Mouse (Mus musculus) heart, embryonic 15.5 days (tissue): ENCODE results near the gene Galnt10. TPM values are rescaled to one million over a fixed set of nuclear protein-coding genes. Genes with fewer than 3 reads are reported as not detected.

ENCODE experiments used
- ATAC-seq: fragments of 200-750 bp; cut with Nextera tagmentation; replicated peaks from 2 replicates; pipeline ENCODE4 v1.8.0; 2017; ENCODE audit warnings: low read depth, moderate TSS enrichment; ENCODE audit not compliant: insufficient number of reproducible peaks, insufficient read depth, low FRiP score
- H3K27ac ChIP-seq: fragments of 300-500 bp; sonication (generic); 2 replicates; pipeline ENCODE4 v1.5.1; 2015; ENCODE audit warnings: mild to moderate bottlenecking, inconsistent platforms
- H3K27me3 ChIP-seq: fragments of 300-500 bp; sonication (generic); 2 replicates; pipeline ENCODE4 v1.6.1; 2015; ENCODE audit warnings: inconsistent platforms
- H3K36me3 ChIP-seq: fragments of 300-500 bp; sonication (generic); 2 replicates; pipeline ENCODE4 v1.6.1; 2015; ENCODE audit warnings: mild to moderate bottlenecking, inconsistent platforms
- H3K4me1 ChIP-seq: fragments of 300-500 bp; sonication (generic); replicated peaks from 2 replicates; pipeline ENCODE4 v1.6.1; 2015; ENCODE audit warnings: inconsistent platforms
- H3K4me2 ChIP-seq: fragments of 300-500 bp; sonication (generic); 2 replicates; pipeline ENCODE4 v1.6.1; 2015; ENCODE audit warnings: inconsistent platforms, mild to moderate bottlenecking, moderate library complexity
- H3K4me3 ChIP-seq: fragments of 300-500 bp; sonication (generic); 2 replicates; pipeline ENCODE4 v1.5.1; 2015; ENCODE audit warnings: mild to moderate bottlenecking, inconsistent platforms
- H3K9ac ChIP-seq: fragments of 300-500 bp; sonication (generic); 2 replicates; pipeline ENCODE4 v1.6.1; 2015; ENCODE audit warnings: mild to moderate bottlenecking, inconsistent platforms
- H3K9me3 ChIP-seq: fragments of 300-500 bp; sonication (generic); replicated peaks from 2 replicates; pipeline ENCODE4 v1.6.1; 2016; ENCODE audit warnings: inconsistent platforms
- WGBS: fragments of 180-500 bp; shearing (Covaris S2); methylation state at CpG from one replicate; pipeline ENCODE4 v1.1.7; 2015; ENCODE audit warnings: mixed read lengths; 5-methylcytosine and 5-hydroxymethylcytosine counted together
- polyA plus RNA-seq: library from polyadenylated mRNA; unstranded; fragments of >200 nt; fragmentation: Nextera tagmentation; extraction: Ambion mirVana; gene quantifications from 2 replicates; pipeline ENCODE4 v1.2.1, GENCODE M21; 2015

Galnt10 gene
- polyA plus RNA-seq, 1 experiment from 2014 or later, result 8.9 TPM

DNA sequence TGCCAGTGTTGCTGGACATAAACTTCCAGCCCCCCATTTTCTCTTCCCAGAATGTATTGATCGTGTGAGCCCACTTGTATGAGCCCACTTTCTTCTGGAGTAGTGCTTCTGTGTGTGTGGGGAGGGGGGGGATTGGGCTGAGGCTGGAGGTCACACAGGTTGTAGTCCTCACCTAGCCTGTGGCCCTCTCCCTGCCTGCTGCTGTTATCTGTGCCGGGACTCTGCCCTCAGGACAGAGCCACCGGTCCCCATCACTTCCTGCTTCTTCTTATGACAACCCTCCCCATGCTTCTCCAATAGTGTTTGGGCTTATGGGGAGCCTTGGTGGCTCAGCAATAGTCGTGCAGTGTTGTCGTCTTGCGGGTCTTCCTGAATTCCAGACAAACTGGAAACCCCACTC, 46.7 kb downstream of the Galnt10 start:
- 66% methylated on average over 6 of the region's 6 CpGs for WGBS
- no peak for ATAC-seq
- no peak overlapping the region for H3K27ac ChIP-seq

DNA sequence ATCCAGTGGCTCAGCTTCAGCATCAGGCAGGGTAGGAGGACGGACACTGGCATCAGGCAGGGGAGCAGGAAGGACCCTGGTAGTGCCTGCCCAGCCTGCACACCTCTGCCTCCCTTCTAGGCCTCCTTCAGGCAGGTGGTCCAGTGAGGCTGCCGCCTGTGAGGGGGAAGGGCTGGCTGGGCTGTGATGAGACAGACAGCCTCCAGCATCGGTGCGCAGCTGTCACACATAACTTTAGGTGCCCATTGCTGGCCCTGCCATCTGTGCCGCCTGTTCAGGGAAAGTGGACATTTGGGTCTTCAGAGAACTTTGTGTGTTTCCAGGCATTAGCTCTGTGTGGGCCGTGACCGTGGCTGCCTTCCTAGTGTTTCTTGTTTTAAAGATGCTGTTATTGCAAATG, 47.5 kb downstream of the Galnt10 start:
- no peak overlapping the region for H3K4me2 ChIP-seq
- H3K9me3 ChIP-seq, result no peaks in the 10 kb centered on the region
- 80% methylated on average over 7 of the region's 7 CpGs for WGBS
- no peak for ATAC-seq
- no peaks in the 10 kb centered on the region for H3K27me3 ChIP-seq
- H3K4me3 ChIP-seq, result no peak overlapping the region
- no peak overlapping the region for H3K9ac ChIP-seq
- peaks cover 28% of the 10 kb centered on the region for H3K4me1 ChIP-seq
- no peak overlapping the region for H3K27ac ChIP-seq
- no peaks in the 10 kb centered on the region for H3K36me3 ChIP-seq

More for the DNA sequence above, 46.7 kb downstream of the Galnt10 start:
- no peak overlapping the region for H3K9ac ChIP-seq
- H3K4me2 ChIP-seq, result no peak overlapping the region
- no peaks in the 10 kb centered on the region for H3K27me3 ChIP-seq
- H3K4me3 ChIP-seq, result no peak overlapping the region
- no peaks in the 10 kb centered on the region for H3K36me3 ChIP-seq
- no peaks in the 10 kb centered on the region for H3K9me3 ChIP-seq
- H3K4me1 ChIP-seq, result peaks cover 27% of the 10 kb centered on the region

DNA sequence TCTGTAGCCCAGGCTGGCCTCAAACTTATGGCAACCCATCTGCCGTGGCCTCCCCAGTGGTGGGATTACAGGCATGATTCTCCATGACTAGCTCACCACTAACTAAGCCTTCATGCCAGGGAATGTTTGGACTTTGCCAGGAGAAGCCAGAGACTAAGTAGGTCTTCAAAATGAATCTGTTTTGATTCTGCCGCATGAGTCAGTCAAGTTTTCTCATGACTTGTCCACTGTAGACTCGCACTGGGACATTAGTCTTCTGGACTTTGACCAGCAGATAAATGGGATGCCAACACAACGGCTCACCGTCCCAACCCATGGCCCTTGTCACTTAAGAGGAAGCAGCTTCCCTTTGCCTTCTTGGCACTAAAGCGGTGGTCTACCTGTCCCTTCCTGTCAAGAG, 49.2 kb downstream of the Galnt10 start:
- no peaks in the 10 kb centered on the region for H3K27me3 ChIP-seq
- no peak overlapping the region for H3K9ac ChIP-seq
- H3K4me3 ChIP-seq, result no peak overlapping the region
- peaks cover 12% of the 10 kb centered on the region for H3K4me1 ChIP-seq
- no peaks in the 10 kb centered on the region for H3K9me3 ChIP-seq
- no peak overlapping the region for H3K4me2 ChIP-seq
- no peak for ATAC-seq
- WGBS, result 90% methylated on average over 6 of the region's 6 CpGs
- H3K36me3 ChIP-seq, result no peaks in the 10 kb centered on the region
- H3K27ac ChIP-seq, result no peak overlapping the region

DNA sequence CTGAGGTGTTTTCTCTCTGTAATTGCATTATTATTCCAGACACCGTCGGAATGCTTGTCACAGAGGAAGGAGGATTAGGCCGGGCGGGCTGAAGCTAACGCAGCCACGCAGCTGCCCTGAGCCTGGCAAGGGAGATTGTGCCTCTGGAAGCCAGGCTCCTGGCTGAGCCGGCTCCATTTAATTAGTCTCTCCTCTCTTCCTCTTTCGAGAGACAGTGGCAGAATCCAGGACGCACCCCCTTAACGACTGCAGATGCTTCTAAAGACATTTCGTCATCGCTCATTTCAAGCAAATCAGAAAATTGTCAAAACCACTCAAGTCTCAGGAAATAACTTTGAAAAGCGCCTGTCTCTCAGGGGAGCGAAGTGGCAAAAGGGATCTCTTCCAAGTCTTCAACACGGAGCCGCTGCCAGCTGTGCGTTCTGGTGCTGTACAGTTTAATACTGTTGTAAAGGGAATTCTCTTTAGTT, 51.0 kb downstream of the Galnt10 start:
- no peak for ATAC-seq
- Histone ChIP-seq H3K4me1 (peaks cover 16% of the 10 kb centered on the region), H3K4me3 (no peak overlapping the region), H3K36me3 (no peaks in the 10 kb centered on the region), H3K27me3 (no peaks in the 10 kb centered on the region), H3K27ac (no peak overlapping the region), H3K9me3 (no peaks in the 10 kb centered on the region), H3K4me2 (no peak overlapping the region), H3K9ac (no peak overlapping the region)
- WGBS, result 48% methylated on average over 17 of the region's 17 CpGs

DNA sequence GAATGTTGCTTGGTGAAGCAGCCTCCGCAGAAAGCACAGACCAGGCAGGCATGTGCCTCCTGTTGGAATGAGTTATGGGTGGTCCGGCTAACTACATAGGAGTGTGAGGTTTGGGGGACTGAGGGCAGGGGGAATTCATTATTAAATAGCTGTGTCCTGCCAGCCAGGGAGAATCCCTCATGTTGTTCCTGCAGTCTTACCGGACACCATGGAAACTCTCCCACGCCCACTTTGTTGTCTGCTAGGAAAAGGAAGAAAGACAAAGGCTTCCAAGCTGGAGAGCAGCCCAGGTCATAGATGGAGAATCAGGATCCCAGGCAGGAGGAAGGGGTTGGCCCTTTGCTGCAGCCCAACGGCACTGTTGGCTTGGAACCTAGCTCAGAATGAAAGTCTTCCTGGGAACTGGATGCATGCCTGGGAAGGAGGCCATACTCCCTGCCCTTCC, 51.6 kb downstream of the Galnt10 start:
- Histone ChIP-seq H3K36me3 (no peaks in the 10 kb centered on the region), H3K27me3 (no peaks in the 10 kb centered on the region), H3K9ac (no peak overlapping the region), H3K4me2 (no peak overlapping the region), H3K4me1 (peaks cover 22% of the 10 kb centered on the region), H3K9me3 (no peaks in the 10 kb centered on the region), H3K4me3 (no peak overlapping the region), H3K27ac (peak overlapping the region; percentile 51)
- WGBS, result 51% methylated on average over 5 of the region's 5 CpGs
- peak; percentile 27; the same call in 1 of the 2 replicates for ATAC-seq

GRCm38 (mm10) chr11:57700114-57700513, 54.9 kb downstream of the Galnt10 start:
- no peak overlapping the region for H3K4me3 ChIP-seq
- H3K4me1 ChIP-seq, result peaks cover 24% of the 10 kb centered on the region
- H3K27ac ChIP-seq, result no peak overlapping the region
- 90% methylated on average over 7 of the region's 7 CpGs for WGBS
- H3K4me2 ChIP-seq, result no peak overlapping the region
- H3K27me3 ChIP-seq, result no peaks in the 10 kb centered on the region
- no peak for ATAC-seq
- no peak overlapping the region for H3K9ac ChIP-seq
- H3K36me3 ChIP-seq, result no peaks in the 10 kb centered on the region
- no peaks in the 10 kb centered on the region for H3K9me3 ChIP-seq

GRCm38 (mm10) chr11:57701193-57701925, 56.1 kb downstream of the Galnt10 start:
- no peak overlapping the region for H3K27ac ChIP-seq

DNA sequence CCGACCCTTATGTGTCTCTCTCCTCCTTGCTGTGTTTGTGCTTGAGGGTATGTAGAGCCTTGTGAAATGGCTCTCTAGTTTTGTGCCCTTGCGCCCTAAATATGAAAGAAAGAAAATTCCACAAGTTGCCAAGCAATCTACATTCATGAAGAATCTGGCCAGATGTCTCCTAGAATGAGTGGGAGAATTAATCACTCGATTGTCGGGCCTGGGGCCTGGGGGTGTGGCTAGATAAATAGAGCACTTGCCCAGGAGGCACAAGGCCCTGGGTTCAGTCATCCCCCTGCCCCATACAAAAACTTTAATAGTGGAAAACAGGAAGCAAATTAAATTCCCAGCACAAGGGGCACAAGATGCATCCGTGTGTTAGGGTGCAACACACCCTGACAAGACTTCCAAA, 56.7 kb downstream of the Galnt10 start:
- H3K4me3 ChIP-seq, result no peak overlapping the region
- no peak overlapping the region for H3K27ac ChIP-seq
- no peaks in the 10 kb centered on the region for H3K9me3 ChIP-seq
- no peak overlapping the region for H3K9ac ChIP-seq
- no peak overlapping the region for H3K4me2 ChIP-seq
- 57% methylated on average over 5 of the region's 5 CpGs for WGBS
- no peak for ATAC-seq
- no peaks in the 10 kb centered on the region for H3K36me3 ChIP-seq
- no peaks in the 10 kb centered on the region for H3K27me3 ChIP-seq
- peaks cover 18% of the 10 kb centered on the region for H3K4me1 ChIP-seq

More at GRCm38 (mm10) chr11:57701193-57701925, 56.1 kb downstream of the Galnt10 start:
- H3K4me1 ChIP-seq, result peaks cover 21% of the 10 kb centered on the region
- H3K36me3 ChIP-seq, result no peaks in the 10 kb centered on the region
- no peaks in the 10 kb centered on the region for H3K27me3 ChIP-seq
- WGBS, result 53% methylated on average over 11 of the region's 11 CpGs
- no peaks in the 10 kb centered on the region for H3K9me3 ChIP-seq
- H3K4me3 ChIP-seq, result no peak overlapping the region
- H3K4me2 ChIP-seq, result no peak overlapping the region
- ATAC-seq, result no peak
- no peak overlapping the region for H3K9ac ChIP-seq

DNA sequence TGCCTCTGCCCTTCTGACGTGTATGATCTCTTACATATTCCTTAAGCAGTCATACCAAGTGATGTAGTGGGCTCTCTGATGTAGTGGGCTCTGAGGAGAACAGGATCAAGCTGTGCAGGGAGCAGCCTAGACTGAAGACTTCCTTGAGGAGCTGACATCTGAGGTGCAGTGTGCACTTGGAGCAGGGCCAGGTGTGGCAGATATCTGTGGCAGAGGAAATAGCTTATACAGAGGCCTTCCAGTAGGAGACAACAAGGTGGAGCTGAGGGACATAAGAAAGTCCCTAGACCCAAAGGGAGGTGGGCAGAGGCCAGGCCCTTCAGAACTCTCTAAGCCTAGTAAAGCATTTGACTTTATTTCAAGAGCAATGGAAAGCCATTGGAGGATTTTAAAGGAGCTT, 61.4 kb downstream of the Galnt10 start:
- Histone ChIP-seq H3K27me3 (no peaks in the 10 kb centered on the region), H3K27ac (no peak overlapping the region), H3K4me1 (peaks cover 4% of the 10 kb centered on the region), H3K36me3 (no peaks in the 10 kb centered on the region), H3K9me3 (no peaks in the 10 kb centered on the region), H3K4me3 (no peak overlapping the region), H3K9ac (no peak overlapping the region), H3K4me2 (no peak overlapping the region)
- 71% methylated on average over 1 of the region's 1 CpGs for WGBS
- no peak for ATAC-seq

DNA sequence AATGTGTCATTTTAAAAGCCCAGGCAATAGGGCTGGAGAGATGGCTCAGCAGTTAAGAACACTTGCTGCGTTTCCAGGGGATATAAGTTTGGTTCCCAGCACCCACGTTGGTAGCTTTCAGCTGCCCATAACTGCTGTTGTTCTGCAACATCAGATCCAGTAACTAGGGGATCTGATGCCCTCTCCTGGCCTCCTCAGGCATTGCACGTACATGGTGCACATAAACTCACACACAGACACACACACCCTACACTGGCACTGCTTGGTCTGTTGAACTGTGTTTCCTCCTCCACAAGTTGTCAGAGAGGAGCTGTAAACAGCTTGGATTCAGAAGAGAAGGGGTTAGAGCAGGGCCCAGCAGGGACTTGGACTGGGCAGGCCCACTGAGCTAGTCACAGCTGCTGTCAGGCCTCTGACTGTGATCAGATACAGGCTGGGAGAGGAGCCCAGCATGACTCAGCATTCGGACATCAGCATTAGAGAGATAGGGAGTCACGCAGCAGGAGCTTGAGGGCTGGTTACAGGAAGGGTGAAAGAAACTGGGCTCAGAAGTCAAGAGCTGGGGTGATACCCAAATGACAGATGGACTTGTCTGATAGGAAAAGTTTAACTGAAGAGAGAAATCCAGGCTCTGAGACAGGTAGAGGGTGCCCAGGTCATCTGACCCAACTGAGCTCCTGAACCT, 62.0 kb downstream of the Galnt10 start:
- Histone ChIP-seq H3K4me1 (no peaks in the 10 kb centered on the region), H3K9me3 (no peaks in the 10 kb centered on the region), H3K4me3 (no peak overlapping the region), H3K27me3 (no peaks in the 10 kb centered on the region), H3K4me2 (no peak overlapping the region), H3K9ac (no peak overlapping the region), H3K36me3 (no peaks in the 10 kb centered on the region), H3K27ac (no peak overlapping the region)
- ATAC-seq, result no peak
- 74% methylated on average over 5 of the region's 5 CpGs for whole genome bisulfite sequencing

DNA sequence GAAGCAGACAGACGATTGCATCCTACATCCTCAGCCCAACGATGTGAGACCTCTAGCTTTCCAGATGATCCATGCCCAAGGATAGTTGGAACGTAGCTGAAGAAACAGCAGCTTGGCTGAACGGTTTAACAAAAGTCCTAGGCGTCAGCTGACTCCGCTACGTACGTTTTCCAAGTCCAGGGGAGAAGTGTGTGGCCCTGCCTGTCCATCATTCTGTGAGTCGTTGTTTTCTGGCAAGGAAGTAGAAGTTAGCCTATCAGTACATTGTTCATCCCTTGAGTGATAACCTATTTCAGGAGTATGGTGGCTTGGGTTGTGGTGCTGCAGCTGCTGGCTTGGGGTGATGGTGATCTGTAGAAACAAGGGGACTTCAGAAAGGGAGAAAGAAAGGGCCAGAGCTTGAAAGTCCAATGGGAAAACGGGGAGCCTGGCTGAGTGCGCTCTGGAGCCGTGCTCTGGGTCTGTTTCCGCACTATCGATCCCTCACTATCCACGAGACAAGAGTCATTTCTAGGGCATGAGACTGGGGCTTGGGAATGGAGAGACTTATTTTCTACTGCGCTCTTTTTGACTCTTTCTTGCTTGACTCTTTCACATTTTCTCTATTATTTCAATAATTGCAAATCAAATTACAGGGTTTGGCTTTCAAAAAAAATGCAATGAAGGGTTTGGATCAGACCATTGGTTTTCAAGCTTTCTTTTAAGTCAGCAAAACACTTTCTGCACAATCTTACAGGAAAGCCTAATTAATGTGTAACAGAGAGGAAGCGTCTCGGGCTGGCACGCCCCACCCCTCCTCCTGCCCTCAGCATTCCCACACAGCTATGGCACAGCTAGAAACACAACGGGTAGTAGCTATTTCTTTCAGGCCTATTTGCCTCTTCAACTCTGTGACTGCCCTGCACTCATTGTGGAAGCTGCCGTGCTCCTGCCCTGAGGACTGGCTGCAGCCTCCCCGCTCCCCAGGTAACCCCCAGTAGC, 63.2 kb downstream of the Galnt10 start:
- ATAC-seq, result no peak
- 76% methylated on average over 22 of the region's 22 CpGs for WGBS
- H3K36me3 ChIP-seq, result no peaks in the 10 kb centered on the region
- H3K4me3 ChIP-seq, result no peak overlapping the region
- no peak overlapping the region for H3K4me2 ChIP-seq
- H3K4me1 ChIP-seq, result no peaks in the 10 kb centered on the region
- no peak overlapping the region for H3K9ac ChIP-seq
- H3K9me3 ChIP-seq, result no peaks in the 10 kb centered on the region
- H3K27ac ChIP-seq, result no peak overlapping the region
- no peaks in the 10 kb centered on the region; the same call in 1 of the 2 replicates for H3K27me3 ChIP-seq
